Mouse (Mus musculus) cerebellum, postnatal 4 days (tissue): ENCODE measurements around the gene Rpusd3.

Experiments used
- DNase-seq, 2 experiments: peaks; one replicate each; pipeline ENCODE4 v3.0.0; 2022; ENCODE audit warnings: low spot score in 2 of 2, mixed read lengths in 1 of 2

Rpusd3 gene

GRCm38 (mm10) chr6:113419199-113419587, at the start of gene Rpusd3:
Gene Rpusd3, minus strand, starts transcription at chr6:113419340.
- peak; percentile 99 for DNase-seq

GRCm38 (mm10) chr6:113468512-113468911, 49.4 kb upstream of the Rpusd3 start:
- DNase-seq, result no peak

- peak in 1 of 2 experiments; percentile 56 for DNase-seq
These were observed 46.5 kb upstream of the Rpusd3 start for GRCm38 (mm10) chr6:113465602-113466001.

- no peak for DNase-seq
These were observed 44.9 kb upstream of the Rpusd3 start for GRCm38 (mm10) chr6:113464040-113464439.

GRCm38 (mm10) chr6:113458635-113459034, 39.5 kb upstream of the Rpusd3 start:
- no peak for DNase-seq

- no peak for DNase-seq
These were observed 38.9 kb upstream of the Rpusd3 start, which contains the start of gene Il17re for GRCm38 (mm10) chr6:113457952-113458534. Gene Il17re, plus strand, starts transcription at chr6:113458484.

- no peak for DNase-seq
These were observed 35.9 kb upstream of the Rpusd3 start for GRCm38 (mm10) chr6:113455007-113455406.

GRCm38 (mm10) chr6:113451839-113452238, 32.7 kb upstream of the Rpusd3 start:
- peak in 1 of 2 experiments; percentile 40 for DNase-seq

- peak in 1 of 2 experiments; percentile 45 for DNase-seq
These were observed 28.5 kb upstream of the Rpusd3 start for GRCm38 (mm10) chr6:113447639-113448038.

GRCm38 (mm10) chr6:113444207-113444965, 25.2 kb upstream of the Rpusd3 start:
- DNase-seq, result no peak

GRCm38 (mm10) chr6:113443091-113443490, 24.0 kb upstream of the Rpusd3 start:
- no peak for DNase-seq

- DNase-seq, result peak; percentile 62 to 85
These were observed 23.4 kb upstream of the Rpusd3 start, which contains the start of gene Jagn1 for GRCm38 (mm10) chr6:113442442-113443090. Gene Jagn1, plus strand, starts transcription at chr6:113442569.

GRCm38 (mm10) chr6:113442087-113442441, 22.9 kb upstream of the Rpusd3 start:
- DNase-seq, result no peak

- DNase-seq, result peak; percentile 62 to 81
These were observed 22.1 kb upstream of the Rpusd3 start for GRCm38 (mm10) chr6:113441147-113441680.

GRCm38 (mm10) chr6:113440686-113441085, 21.5 kb upstream of the Rpusd3 start:
- DNase-seq, result no peak

GRCm38 (mm10) chr6:113438721-113439430, 19.7 kb upstream of the Rpusd3 start:
- DNase-seq, result no peak

GRCm38 (mm10) chr6:113437135-113437534, 18.0 kb upstream of the Rpusd3 start:
- DNase-seq, result no peak

GRCm38 (mm10) chr6:113435664-113436205, 16.6 kb upstream of the Rpusd3 start, which contains the start of gene Cidec:
Gene Cidec, minus strand, starts transcription at chr6:113435760.
- no peak for DNase-seq

- DNase-seq, result no peak
These were observed 15.6 kb upstream of the Rpusd3 start for GRCm38 (mm10) chr6:113434691-113435090.

GRCm38 (mm10) chr6:113433661-113434060, 14.5 kb upstream of the Rpusd3 start:
- no peak for DNase-seq

GRCm38 (mm10) chr6:113431801-113432200, 12.7 kb upstream of the Rpusd3 start:
- no peak for DNase-seq
